ENCODE assay signal across 15 mouse cellular contexts in genomic region chr13:98897577-98897976, GRCm38 (mm10). TPM values are rescaled to one million over a fixed set of nuclear protein-coding genes. Genes with fewer than 3 reads are reported as not detected.
DNase-seq lines count a peak whose midpoint lies in the region; ATAC-seq and TF ChIP-seq lines count a peak whose summit lies in the region.
"Had no signal": no experiment of that assay in that cellular context is flagged by ENCODE, and none has a peak within 500 bp of the region (broad histone marks: within the 10 kb centered on the region; RNA-seq: fewer than 3 reads in every experiment).

No protein-coding gene starts in this region.

- no peak for TF ChIP-seq CTCF in gastrocnemius, adult 2 months (IDR thresholded peaks at IDR 0.05)
- TF ChIP-seq CTCF in kidney, adult 2 months (conservative IDR thresholded peaks at IDR 0.05; ENCODE audit: insufficient read depth, insufficient read length, low read depth, low read length), result no peak

- peaks cover 23% of the 10 kb centered on the region for H3K4me1 ChIP-seq in kidney, adult 2 months (ENCODE audit: control insufficient read depth, insufficient read depth, low read length)
- peaks cover 67% of the 10 kb centered on the region for H3K4me1 ChIP-seq in liver, embryonic 13.5 days (replicated peaks)
- H3K4me1 ChIP-seq in liver, embryonic 11.5 days (replicated peaks; ENCODE audit: control insufficient read depth, insufficient read depth, low read length), result peaks cover 37% of the 10 kb centered on the region

- H3K27ac ChIP-seq in gastrocnemius, adult 2 months, result peak overlapping the region; percentile 71
- no peak overlapping the region for H3K27ac ChIP-seq in kidney, adult 2 months (ENCODE audit: insufficient read depth, low read depth, low read length)
- peak overlapping the region; percentile 82 for H3K27ac ChIP-seq in liver, embryonic 13.5 days
- no peak overlapping the region for H3K27ac ChIP-seq in liver, embryonic 11.5 days (ENCODE audit: low read depth, low read length)
- H3K27ac ChIP-seq: embryonic facial prominence, embryonic 12.5 days; forebrain, embryonic 15.5 days; hindbrain, embryonic 15.5 days had no signal

- peak; percentile 73 for DNase-seq in gastrocnemius, adult 2 months
- no peak for DNase-seq in gastrocnemius, postnatal 4 days (ENCODE audit: low spot score in 2 of 2)
- DNase-seq in kidney, adult 2 months, result peak; percentile 57
- no peak for DNase-seq in kidney, adult 18-20 months
- no peak for DNase-seq in liver, embryonic 13.5 days
- no peak for DNase-seq in liver, embryonic 11.5 days (ENCODE audit: low spot score)
- DNase-seq in yolk sac, embryonic 10.5 days (ENCODE audit: low spot score), result no peak
- DNase-seq in right cerebral cortex, postnatal 14 days, result no peak
- DNase-seq: adrenal gland, postnatal 10 days; cerebellum, adult 11-12 months; cerebellum, adult 9-10 months had no signal

- WGBS in kidney, adult 2 months, result 34% methylated on average over 5 of the region's 5 CpGs
- WGBS in liver, embryonic 13.5 days (ENCODE audit: insufficient replicate concordance), result 76% methylated on average over 5 of the region's 5 CpGs
- 84% methylated on average over 5 of the region's 5 CpGs for WGBS in liver, embryonic 11.5 days

- no peak overlapping the region for H3K4me2 ChIP-seq in liver, embryonic 13.5 days
- no peak overlapping the region for H3K4me2 ChIP-seq in liver, embryonic 11.5 days
- H3K4me2 ChIP-seq: embryonic facial prominence, embryonic 12.5 days; forebrain, embryonic 15.5 days; heart, embryonic 12.5 days; hindbrain, embryonic 15.5 days had no signal

- ATAC-seq in liver, embryonic 13.5 days (ENCODE audit: low read depth), result no peak
- ATAC-seq in liver, embryonic 11.5 days (replicated peaks; ENCODE audit: low FRiP score), result no peak
- ATAC-seq: forebrain, embryonic 15.5 days had no signal

- H3K36me3 ChIP-seq in kidney, adult 2 months (ENCODE audit: control insufficient read depth, insufficient read depth, low read length), result no peaks in the 10 kb centered on the region
- H3K36me3 ChIP-seq in liver, embryonic 13.5 days, result no peaks in the 10 kb centered on the region
- 0 out of 2 replicates have a peak, but pooled peaks cover 2% of the 10 kb centered on the region for H3K36me3 ChIP-seq in liver, embryonic 11.5 days (ENCODE audit: control insufficient read depth, insufficient read depth, low read length)
- H3K36me3 ChIP-seq: hindbrain, embryonic 15.5 days had no signal

- TF ChIP-seq POLR2A in kidney, adult 2 months (IDR thresholded peaks at IDR 0.05; ENCODE audit: low read depth, low read length), result no peak

- peak overlapping the region; percentile 43 for H3K9ac ChIP-seq in liver, embryonic 13.5 days
- no peak overlapping the region for H3K9ac ChIP-seq in liver, embryonic 11.5 days (ENCODE audit: low read depth, low read length)
- H3K9ac ChIP-seq: embryonic facial prominence, embryonic 12.5 days; forebrain, embryonic 15.5 days; heart, embryonic 12.5 days; hindbrain, embryonic 15.5 days had no signal

- intact Hi-C loops in gastrocnemius, adult 2 months (cut with DNase I), result no loop called here

- peak overlapping the region; percentile 27 for H3K4me3 ChIP-seq in gastrocnemius, adult 2 months
- no peak overlapping the region for H3K4me3 ChIP-seq in kidney, adult 2 months (ENCODE audit: insufficient read depth, low read depth, low read length)
- H3K4me3 ChIP-seq in liver, embryonic 13.5 days (replicated peaks), result no peak overlapping the region
- H3K4me3 ChIP-seq in liver, embryonic 11.5 days (ENCODE audit: low read depth, low read length), result no peak overlapping the region
- H3K4me3 ChIP-seq: embryonic facial prominence, embryonic 12.5 days; forebrain, embryonic 15.5 days; heart, embryonic 12.5 days; hindbrain, embryonic 15.5 days had no signal

- H3K27me3 ChIP-seq in kidney, adult 2 months (replicated peaks; ENCODE audit: control insufficient read depth, insufficient read depth, low read length), result no peaks in the 10 kb centered on the region
- H3K27me3 ChIP-seq in liver, embryonic 13.5 days, result no peaks in the 10 kb centered on the region
- no peaks in the 10 kb centered on the region for H3K27me3 ChIP-seq in liver, embryonic 11.5 days (replicated peaks; ENCODE audit: control insufficient read depth, insufficient read depth, low read length)
- H3K27me3 ChIP-seq: embryonic facial prominence, embryonic 12.5 days; forebrain, embryonic 15.5 days; heart, embryonic 12.5 days; hindbrain, embryonic 15.5 days had no signal

- H3K9me3 ChIP-seq in liver, embryonic 13.5 days (replicated peaks), result no peaks in the 10 kb centered on the region
- H3K9me3 ChIP-seq in liver, embryonic 11.5 days (ENCODE audit: control insufficient read depth, low read length), result no peaks in the 10 kb centered on the region
- H3K9me3 ChIP-seq: embryonic facial prominence, embryonic 12.5 days; forebrain, embryonic 15.5 days; heart, embryonic 12.5 days; hindbrain, embryonic 15.5 days had no signal

RNA-seq across cellular contexts. Expression of gene Tnpo1, which starts 28.6 kb away (rescaled TPM):
- 10 to 100 TPM; 32.2 to 39.3 TPM for total RNA-seq in gastrocnemius, adult 2 months (2021)
- 10 to 100 TPM; 91.7 to 99.7 TPM for total RNA-seq in gastrocnemius, postnatal 4 days (2021)
- 25.0 and 27.0 TPM in 2 replicates for polyA plus RNA-seq in kidney, adult 2 months (2012; rRNA removed)
- polyA plus RNA-seq in liver, embryonic 13.5 days (2015; fragmentation: Nextera tagmentation; extraction: Ambion mirVana), result 26.5 and 31.4 TPM in 2 replicates
- polyA plus RNA-seq in liver, embryonic 11.5 days (2014; fragmentation: Nextera tagmentation; extraction: Ambion mirVana), result 32.2 and 34.9 TPM in 2 replicates

Comparison
In these comparisons a context has a peak if more than half of its experiments do, and no peak if none do; other contexts are left out.
1. DNase-seq: peak in gastrocnemius, adult 2 months (single experiment) and kidney, adult 2 months (single experiment); none in gastrocnemius, postnatal 4 days (0 of 2), kidney, adult 18-20 months (single experiment), liver, embryonic 13.5 days (single experiment), liver, embryonic 11.5 days (single experiment), yolk sac, embryonic 10.5 days (single experiment) and right cerebral cortex, postnatal 14 days (single experiment).
2. H3K27ac ChIP-seq: peak in gastrocnemius, adult 2 months (single experiment) and liver, embryonic 13.5 days (single experiment); none in kidney, adult 2 months (single experiment) and liver, embryonic 11.5 days (single experiment).